Mouse (Mus musculus) brain, embryonic 14.5 days (tissue): ENCODE data around the gene Sgpp1.

Experiments
- CTCF ChIP-seq: fragments of 200-500 bp; IDR thresholded peaks from 2 replicates; pipeline ENCODE4 v1.5.1; 2012; ENCODE audit warnings: inconsistent platforms, mild to moderate bottlenecking, moderate library complexity, borderline replicate concordance; ENCODE audit not compliant: insufficient read depth, insufficient read length; ENCODE audit errors: extremely low read depth
- POLR2A ChIP-seq: fragments of 200-500 bp; IDR thresholded peaks from 2 replicates; pipeline ENCODE4 v1.6.1; 2012; ENCODE audit warnings: mild to moderate bottlenecking, inconsistent platforms, borderline replicate concordance; ENCODE audit not compliant: poor library complexity, insufficient read depth, insufficient read length, severe bottlenecking; ENCODE audit errors: extremely low read depth

- TF ChIP-seq POLR2A (peak; percentile 66), CTCF (peak; percentile 31; the same call in 1 of the 2 replicates)
Measured at GRCm38 (mm10) chr12:75669258-75670106, 66.0 kb downstream of the Sgpp1 start, which contains the start of gene Wdr89.
